Mouse (Mus musculus) forebrain, embryonic 15.5 days (tissue): ENCODE measurements around the gene Uqcc3. TPM values are rescaled to one million over a fixed set of nuclear protein-coding genes. Genes with fewer than 3 reads are reported as not detected.
A peak's percentile ranks its signal among the peaks of the same experiment; 100 is the strongest.

Source experiments
- ATAC-seq: fragments of 200-750 bp; cut with Nextera tagmentation; replicated peaks from 2 replicates; pipeline ENCODE4 v1.8.0; 2017; ENCODE audit warnings: mild to moderate bottlenecking, moderate TSS enrichment, moderate library complexity
- H3K27ac ChIP-seq: fragments of 300-500 bp; sonication (generic); replicated peaks from 2 replicates; pipeline ENCODE4 v1.5.1; 2015; ENCODE audit warnings: mild to moderate bottlenecking, inconsistent platforms
- H3K27me3 ChIP-seq: fragments of 300-500 bp; sonication (generic); 2 replicates; pipeline ENCODE4 v1.6.1; 2015; ENCODE audit warnings: inconsistent platforms
- H3K36me3 ChIP-seq: fragments of 300-500 bp; sonication (generic); 2 replicates; pipeline ENCODE4 v1.6.1; 2015; ENCODE audit warnings: mild to moderate bottlenecking, inconsistent platforms
- H3K4me1 ChIP-seq: fragments of 300-500 bp; sonication (generic); 2 replicates; pipeline ENCODE4 v1.6.1; 2015; ENCODE audit warnings: inconsistent platforms
- H3K4me2 ChIP-seq: fragments of 300-500 bp; sonication (generic); replicated peaks from 2 replicates; pipeline ENCODE4 v1.6.1; 2015; ENCODE audit warnings: mild to moderate bottlenecking, inconsistent platforms
- H3K4me3 ChIP-seq: fragments of 300-500 bp; sonication (generic); 2 replicates; pipeline ENCODE4 v1.5.1; 2015; ENCODE audit warnings: mild to moderate bottlenecking, inconsistent platforms
- H3K9ac ChIP-seq: fragments of 300-500 bp; sonication (generic); replicated peaks from 2 replicates; pipeline ENCODE4 v1.6.1; 2015; ENCODE audit warnings: mild to moderate bottlenecking, inconsistent platforms
- H3K9me3 ChIP-seq: fragments of 300-500 bp; sonication (generic); 2 replicates; pipeline ENCODE4 v1.6.1; 2016; ENCODE audit warnings: inconsistent platforms
- WGBS: fragments of 180-500 bp; shearing (Covaris S2); methylation state at CpG from one replicate; pipeline ENCODE4 v1.1.7; 2015; ENCODE audit warnings: mixed read lengths; 5-methylcytosine and 5-hydroxymethylcytosine counted together
- polyA plus RNA-seq: library from polyadenylated mRNA; unstranded; fragments of >200 nt; fragmentation: Nextera tagmentation; extraction: Ambion mirVana; gene quantifications from 2 replicates; pipeline ENCODE4 v1.2.1, GENCODE M21; 2015

Uqcc3 gene
- 55.4 and 61.8 TPM in 2 replicates for polyA plus RNA-seq

- Histone ChIP-seq H3K4me3 (peak within 1 kb of the TSS; percentile 53), H3K4me2 (peak within 1 kb of the TSS; percentile 80)
- WGBS, result under 1% methylated on average over 42 of the region's 42 CpGs
Observed at GRCm38 (mm10) chr19:8880311-8881033, at the start of gene Uqcc3. TSS of gene Uqcc3 (minus strand) at chr19:8880923.

DNA sequence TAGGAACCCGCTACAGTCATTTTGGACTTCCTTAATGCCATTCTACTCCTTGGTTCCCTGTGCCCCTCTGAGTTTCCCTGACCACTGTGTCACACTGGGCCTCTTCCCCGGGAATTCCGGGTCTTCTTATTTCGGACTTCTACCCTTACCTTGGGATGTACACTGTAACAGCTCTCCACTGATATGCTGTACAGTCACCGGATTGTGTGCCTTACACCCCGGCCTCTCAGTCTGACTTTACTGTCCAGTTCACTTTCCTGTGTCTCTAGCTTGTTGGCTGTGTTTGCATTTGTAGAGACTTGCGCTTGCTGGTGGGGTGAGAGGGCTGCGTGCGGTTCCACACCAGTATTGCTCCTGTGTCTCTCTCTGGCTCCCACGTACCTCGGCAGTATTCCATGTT is 49.4 kb upstream of the Uqcc3 start:
- H3K9ac ChIP-seq, result peak overlapping the region; percentile 59
- H3K27me3 ChIP-seq, result no peaks in the 10 kb centered on the region
- H3K27ac ChIP-seq, result no peak overlapping the region
- peaks cover 16% of the 10 kb centered on the region for H3K4me1 ChIP-seq
- peak overlapping the region; percentile 50 for H3K4me3 ChIP-seq
- peaks cover 25% of the 10 kb centered on the region for H3K36me3 ChIP-seq
- 17% methylated on average over 11 of the region's 11 CpGs for WGBS
- peak overlapping the region; percentile 67 for H3K4me2 ChIP-seq
- no peaks in the 10 kb centered on the region for H3K9me3 ChIP-seq
- peak; percentile 14; the same call in 1 of the 2 replicates for ATAC-seq

More at GRCm38 (mm10) chr19:8880311-8881033, at the start of gene Uqcc3:
- H3K27me3 ChIP-seq, result no peaks in the 10 kb centered on the region
- H3K9ac ChIP-seq, result peak within 1 kb of the TSS; percentile 83
- peaks cover 12% of the 10 kb centered on the region for H3K4me1 ChIP-seq
- peaks cover 16% of the 10 kb centered on the region for H3K36me3 ChIP-seq
- peak within 1 kb of the TSS; percentile 53 for H3K27ac ChIP-seq
- peak; percentile 97 for ATAC-seq
- H3K9me3 ChIP-seq, result no peaks in the 10 kb centered on the region

GRCm38 (mm10) chr19:8929224-8930088 is 48.7 kb upstream of the Uqcc3 start, which contains the start of the genes Rom1 and Eml3:
TSS of gene Rom1 (minus strand) at chr19:8929356.
TSS of gene Eml3 (plus strand) at chr19:8929552.
- H3K4me3 ChIP-seq, result peak within 1 kb of the TSS; percentile 50
- H3K4me2 ChIP-seq, result peak within 1 kb of the TSS; percentile 67
- peak within 1 kb of the TSS; percentile 59 for H3K9ac ChIP-seq
- peaks cover 26% of the 10 kb centered on the region for H3K36me3 ChIP-seq
- no peaks in the 10 kb centered on the region for H3K27me3 ChIP-seq
- H3K27ac ChIP-seq, result peak within 1 kb of the TSS; percentile 12; the same call in 1 of the 2 replicates
- ATAC-seq, result peak; percentile 64
- under 1% methylated on average over 64 of the region's 74 CpGs for WGBS
- peaks cover 16% of the 10 kb centered on the region for H3K4me1 ChIP-seq
- H3K9me3 ChIP-seq, result no peaks in the 10 kb centered on the region

GRCm38 (mm10) chr19:8928689-8929223 is 48.0 kb upstream of the Uqcc3 start:
- Histone ChIP-seq H3K4me2 (peak overlapping the region; percentile 67), H3K36me3 (peaks cover 28% of the 10 kb centered on the region), H3K4me3 (peak overlapping the region; percentile 50), H3K27me3 (no peaks in the 10 kb centered on the region), H3K9ac (peak overlapping the region; percentile 59), H3K9me3 (no peaks in the 10 kb centered on the region), H3K4me1 (peaks cover 16% of the 10 kb centered on the region), H3K27ac (0 out of 2 replicates have a peak overlapping the region, but pooled peaks have one; percentile 12)
- peak; percentile 33; the same call in 1 of the 2 replicates for ATAC-seq
- WGBS, result 11% methylated on average over 16 of the region's 16 CpGs

GRCm38 (mm10) chr19:8927891-8928525 is 47.3 kb upstream of the Uqcc3 start:
- no peak overlapping the region for H3K4me3 ChIP-seq
- H3K9me3 ChIP-seq, result no peaks in the 10 kb centered on the region
- peaks cover 16% of the 10 kb centered on the region for H3K4me1 ChIP-seq
- no peaks in the 10 kb centered on the region for H3K27me3 ChIP-seq
- ATAC-seq, result no peak
- H3K4me2 ChIP-seq, result no peak overlapping the region
- no peak overlapping the region for H3K9ac ChIP-seq
- 92% methylated on average over 12 of the region's 12 CpGs for WGBS
- H3K36me3 ChIP-seq, result peaks cover 28% of the 10 kb centered on the region
- no peak overlapping the region for H3K27ac ChIP-seq

GRCm38 (mm10) chr19:8926766-8927165 is 46.0 kb upstream of the Uqcc3 start:
- ATAC-seq, result no peak
- peaks cover 28% of the 10 kb centered on the region for H3K36me3 ChIP-seq
- H3K9ac ChIP-seq, result no peak overlapping the region
- H3K27ac ChIP-seq, result no peak overlapping the region
- H3K4me1 ChIP-seq, result peaks cover 18% of the 10 kb centered on the region
- H3K4me2 ChIP-seq, result no peak overlapping the region
- no peak overlapping the region for H3K4me3 ChIP-seq
- H3K27me3 ChIP-seq, result no peaks in the 10 kb centered on the region
- 91% methylated on average over 2 of the region's 2 CpGs for WGBS
- no peaks in the 10 kb centered on the region for H3K9me3 ChIP-seq

DNA sequence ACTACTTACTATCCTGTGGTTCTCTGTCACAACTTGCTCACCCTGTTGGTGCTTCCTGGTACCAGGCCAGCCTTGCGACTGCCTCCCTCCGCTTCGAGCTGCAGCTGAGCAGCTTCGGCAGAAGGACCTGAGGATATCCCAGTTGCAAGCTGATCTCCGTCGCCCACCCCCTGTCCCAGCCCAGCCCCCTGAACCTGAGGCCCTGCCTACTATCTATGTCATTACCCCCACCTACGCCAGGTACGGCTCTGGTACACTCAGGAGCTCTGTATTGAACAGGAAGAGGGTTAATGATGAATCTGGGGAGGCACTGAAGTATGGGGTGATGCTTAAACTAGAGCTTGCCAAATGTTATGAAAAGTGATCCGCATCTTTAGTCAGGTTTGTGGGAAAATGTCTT is 41.0 kb upstream of the Uqcc3 start:
- no peak for ATAC-seq
- Histone ChIP-seq H3K36me3 (peaks cover 21% of the 10 kb centered on the region), H3K4me2 (0 out of 2 replicates have a peak overlapping the region, but pooled peaks have one; percentile 8), H3K9ac (no peak overlapping the region), H3K27me3 (no peaks in the 10 kb centered on the region), H3K4me3 (peak overlapping the region; percentile 74), H3K27ac (no peak overlapping the region), H3K4me1 (peaks cover 18% of the 10 kb centered on the region), H3K9me3 (no peaks in the 10 kb centered on the region)
- 84% methylated on average over 9 of the region's 9 CpGs for WGBS

- no peaks in the 10 kb centered on the region for H3K9me3 ChIP-seq
- WGBS, result under 1% methylated on average over 6 of the region's 6 CpGs
Observed at GRCm38 (mm10) chr19:8920836-8921291, 40.1 kb upstream of the Uqcc3 start.

GRCm38 (mm10) chr19:8920073-8920736 is 39.5 kb upstream of the Uqcc3 start, which contains the start of gene B3gat3:
TSS of gene B3gat3 (plus strand) at chr19:8920374.
- Histone ChIP-seq H3K9ac (peak within 1 kb of the TSS; percentile 81), H3K36me3 (peaks cover 21% of the 10 kb centered on the region), H3K4me3 (peak within 1 kb of the TSS; percentile 74), H3K27me3 (no peaks in the 10 kb centered on the region), H3K27ac (peak within 1 kb of the TSS; percentile 85), H3K4me1 (peaks cover 18% of the 10 kb centered on the region), H3K4me2 (peak within 1 kb of the TSS; percentile 68), H3K9me3 (no peaks in the 10 kb centered on the region)
- 2% methylated on average over 50 of the region's 50 CpGs for WGBS
- peak; percentile 98 for ATAC-seq

More at GRCm38 (mm10) chr19:8920836-8921291, 40.1 kb upstream of the Uqcc3 start:
- peaks cover 19% of the 10 kb centered on the region for H3K36me3 ChIP-seq
- peak overlapping the region; percentile 68 for H3K4me2 ChIP-seq
- ATAC-seq, result no peak; the same call in 1 of the 2 replicates
- peaks cover 18% of the 10 kb centered on the region for H3K4me1 ChIP-seq
- peak overlapping the region; percentile 81 for H3K9ac ChIP-seq
- H3K27ac ChIP-seq, result peak overlapping the region; percentile 85
- H3K4me3 ChIP-seq, result peak overlapping the region; percentile 74
- H3K27me3 ChIP-seq, result no peaks in the 10 kb centered on the region

DNA sequence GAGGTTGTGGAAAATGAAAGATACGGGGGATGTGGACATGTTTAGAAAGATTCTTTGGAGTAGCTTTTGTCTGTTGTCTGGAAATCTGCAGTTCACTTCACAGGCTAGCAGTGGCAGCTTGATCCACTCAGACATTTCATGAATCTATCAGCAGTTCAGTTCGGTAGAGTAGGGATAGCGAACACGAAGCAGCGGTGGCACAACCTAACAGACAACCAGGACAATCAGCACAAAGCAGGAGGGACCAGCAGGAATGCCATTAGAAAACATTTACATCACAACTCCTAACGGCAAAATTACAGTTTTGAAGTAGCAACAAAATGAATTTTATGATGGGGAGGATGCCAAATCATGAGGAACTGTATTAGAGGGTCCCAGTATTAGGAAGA is 39.0 kb upstream of the Uqcc3 start:
- H3K9me3 ChIP-seq, result no peaks in the 10 kb centered on the region
- WGBS, result 68% methylated on average over 6 of the region's 6 CpGs

GRCm38 (mm10) chr19:8919000-8919399 is 38.3 kb upstream of the Uqcc3 start:
- H3K4me1 ChIP-seq, result peaks cover 18% of the 10 kb centered on the region
- no peaks in the 10 kb centered on the region for H3K9me3 ChIP-seq
- no peak overlapping the region for H3K4me3 ChIP-seq
- no peak overlapping the region for H3K27ac ChIP-seq
- peaks cover 29% of the 10 kb centered on the region for H3K36me3 ChIP-seq
- H3K9ac ChIP-seq, result no peak overlapping the region
- H3K27me3 ChIP-seq, result no peaks in the 10 kb centered on the region
- no peak overlapping the region for H3K4me2 ChIP-seq
- WGBS, result 95% methylated on average over 3 of the region's 3 CpGs
- ATAC-seq, result no peak

More for the DNA sequence above, 39.0 kb upstream of the Uqcc3 start:
- H3K27ac ChIP-seq, result peak overlapping the region; percentile 85
- H3K4me3 ChIP-seq, result peak overlapping the region; percentile 74
- peaks cover 26% of the 10 kb centered on the region for H3K36me3 ChIP-seq
- peak overlapping the region; percentile 81 for H3K9ac ChIP-seq
- H3K4me1 ChIP-seq, result peaks cover 18% of the 10 kb centered on the region
- H3K27me3 ChIP-seq, result no peaks in the 10 kb centered on the region
- peak overlapping the region; percentile 68 for H3K4me2 ChIP-seq
- ATAC-seq, result 0 out of 2 replicates have a peak, but pooled peaks have one; percentile 10
